Mouse (Mus musculus): ENCODE measurements around the gene Elfn1.

The Elfn1 gene

DNA sequence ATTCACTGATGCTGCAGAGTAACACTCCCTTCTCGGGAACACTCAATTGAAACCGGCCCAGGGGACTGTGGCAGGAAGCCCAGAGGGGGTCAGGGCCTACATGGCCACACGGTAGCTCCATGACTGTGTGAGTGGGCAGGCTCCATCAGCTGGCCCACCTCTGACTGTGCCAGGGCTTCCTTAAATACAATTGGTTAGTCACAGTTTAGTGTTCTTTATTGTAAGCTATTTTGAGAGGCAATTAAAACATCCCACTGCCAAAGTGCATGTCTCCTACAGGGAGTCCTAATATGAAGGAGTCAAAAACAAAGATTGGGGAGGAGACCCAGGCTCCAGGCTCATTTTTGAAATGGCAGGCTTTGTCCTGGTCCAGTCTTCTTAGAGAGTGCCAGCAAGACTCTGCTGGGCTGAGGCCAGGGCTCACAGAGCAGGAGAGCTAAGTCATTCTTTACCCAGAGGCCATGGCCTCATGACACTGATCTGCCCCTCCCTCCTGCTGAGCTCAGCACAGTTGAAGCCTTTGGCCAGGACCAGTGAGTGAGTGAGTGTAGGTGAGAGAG lies 116.3 kb downstream of the Elfn1 start:
- DNase-seq (ENCODE audit: low spot score): peak; percentile 40

All from layer of hippocampus, adult 11-12 months (tissue).